Mouse (Mus musculus) limb, embryonic 11.5 days (tissue): Measurements from ENCODE around the gene Pak6. TPM values are rescaled to one million over a fixed set of nuclear protein-coding genes. Genes with fewer than 3 reads are reported as not detected.
"Not testable (repeated sequence)": the region's sequence is repeated elsewhere in the genome, so short reads cannot be mapped to it uniquely, and the experiment has no call there.

ENCODE experiments used
- ATAC-seq: fragments of 200-750 bp; cut with Nextera tagmentation; 2 replicates; pipeline ENCODE4 v1.8.0; 2017; ENCODE audit warnings: low read depth; ENCODE audit not compliant: insufficient number of reproducible peaks, low FRiP score, low TSS enrichment
- DNase-seq: peaks from one replicate; pipeline ENCODE4 v3.0.0-alpha.2; 2015; ENCODE audit warnings: low spot score
- H3K27ac ChIP-seq: fragments of 300-500 bp; sonication (generic); replicated peaks from 2 replicates; pipeline ENCODE4 v1.5.1; 2014; ENCODE audit warnings: low read depth, mild to moderate bottlenecking, low read length
- H3K27me3 ChIP-seq: fragments of 300-500 bp; sonication (generic); 2 replicates; pipeline ENCODE4 v1.6.1; 2014; ENCODE audit warnings: mild to moderate bottlenecking, low read length, mixed read lengths; ENCODE audit not compliant: control insufficient read depth, insufficient read depth
- H3K36me3 ChIP-seq: fragments of 300-500 bp; sonication (generic); 2 replicates; pipeline ENCODE4 v1.6.1; 2014; ENCODE audit warnings: mild to moderate bottlenecking, low read length, moderate library complexity, mixed read lengths; ENCODE audit not compliant: control insufficient read depth, insufficient read depth
- H3K4me1 ChIP-seq: fragments of 300-500 bp; sonication (generic); 2 replicates; pipeline ENCODE4 v1.6.1; 2014; ENCODE audit warnings: low read length, mixed read lengths; ENCODE audit not compliant: control insufficient read depth, insufficient read depth
- H3K4me2 ChIP-seq: fragments of 300-500 bp; sonication (generic); 2 replicates; pipeline ENCODE4 v1.6.1; 2014; ENCODE audit warnings: low read depth, mild to moderate bottlenecking, moderate library complexity; ENCODE audit not compliant: severe bottlenecking
- H3K4me3 ChIP-seq: fragments of 300-500 bp; sonication (generic); 2 replicates; pipeline ENCODE4 v1.5.1; 2014; ENCODE audit warnings: low read depth, low read length
- H3K9ac ChIP-seq: fragments of 300-500 bp; sonication (generic); 2 replicates; pipeline ENCODE4 v1.6.1; 2014; ENCODE audit warnings: mild to moderate bottlenecking, low read length
- H3K9me3 ChIP-seq: fragments of 300-500 bp; sonication (generic); 2 replicates; pipeline ENCODE4 v1.6.1; 2016; ENCODE audit warnings: low read length; ENCODE audit not compliant: control insufficient read depth
- WGBS: fragments of 180-500 bp; shearing (Covaris S2); extraction: QIAGEN DNeasy Blood & Tissue Kit; methylation state at CpG from one replicate; pipeline ENCODE4 v1.1.7; 2014; 5-methylcytosine and 5-hydroxymethylcytosine counted together
- polyA plus RNA-seq: library from polyadenylated mRNA; unstranded; fragments of >200 nt; fragmentation: Nextera tagmentation; extraction: Ambion mirVana; gene quantifications from 2 replicates; pipeline ENCODE4 v1.2.1, GENCODE M21; 2014

The Pak6 gene
- polyA plus RNA-seq, 1 experiment from 2014 or later = 0.33 TPM

GRCm38 (mm10) chr2:118638686-118639085 lies 24.4 kb upstream of the Pak6 start:
- no peak overlapping the region for H3K4me3 ChIP-seq
- no peaks in the 10 kb centered on the region for H3K9me3 ChIP-seq
- no peaks in the 10 kb centered on the region for H3K4me1 ChIP-seq
- no peak overlapping the region for H3K9ac ChIP-seq
- no peak overlapping the region for H3K4me2 ChIP-seq
- WGBS = 95% methylated on average over 8 of the region's 8 CpGs
- H3K27me3 ChIP-seq = no peaks in the 10 kb centered on the region
- no peak for ATAC-seq
- H3K36me3 ChIP-seq = peaks cover 17% of the 10 kb centered on the region
- no peak overlapping the region for H3K27ac ChIP-seq
- DNase-seq = no peak

- H3K9me3 ChIP-seq = no peaks in the 10 kb centered on the region
- H3K9ac ChIP-seq = no peak overlapping the region
- ATAC-seq (no peak), DNase-seq (no peak)
- no peak overlapping the region for H3K4me2 ChIP-seq
- no peaks in the 10 kb centered on the region for H3K4me1 ChIP-seq
- peaks cover 12% of the 10 kb centered on the region for H3K36me3 ChIP-seq
- no peaks in the 10 kb centered on the region for H3K27me3 ChIP-seq
- 59% methylated on average over 2 of the region's 2 CpGs for WGBS
- no peak overlapping the region for H3K27ac ChIP-seq
- H3K4me3 ChIP-seq = no peak overlapping the region
Observed at GRCm38 (mm10) chr2:118641147-118641546, 22.0 kb upstream of the Pak6 start.

GRCm38 (mm10) chr2:118642431-118642830 lies 20.7 kb upstream of the Pak6 start:
- no peak for ATAC-seq
- Histone ChIP-seq H3K9ac (no peak overlapping the region), H3K4me3 (no peak overlapping the region), H3K27me3 (no peaks in the 10 kb centered on the region), H3K4me2 (no peak overlapping the region), H3K9me3 (no peaks in the 10 kb centered on the region), H3K4me1 (no peaks in the 10 kb centered on the region), H3K27ac (no peak overlapping the region), H3K36me3 (peaks cover 12% of the 10 kb centered on the region)
- 91% methylated on average over 3 of the region's 3 CpGs for WGBS
- no peak for DNase-seq

GRCm38 (mm10) chr2:118642942-118643341 lies 20.2 kb upstream of the Pak6 start:
- H3K27me3 ChIP-seq = no peaks in the 10 kb centered on the region
- no peak overlapping the region for H3K27ac ChIP-seq
- H3K4me2 ChIP-seq = no peak overlapping the region
- peaks cover 12% of the 10 kb centered on the region for H3K36me3 ChIP-seq
- WGBS = 71% methylated on average over 3 of the region's 3 CpGs
- no peak overlapping the region for H3K4me3 ChIP-seq
- no peak for DNase-seq
- H3K9me3 ChIP-seq = no peaks in the 10 kb centered on the region
- no peak for ATAC-seq
- no peak overlapping the region for H3K9ac ChIP-seq
- no peaks in the 10 kb centered on the region for H3K4me1 ChIP-seq

- WGBS = 83% methylated on average over 5 of the region's 5 CpGs
- no peak overlapping the region for H3K4me2 ChIP-seq
- no peak overlapping the region for H3K4me3 ChIP-seq
- H3K9ac ChIP-seq = no peak overlapping the region
- H3K27ac ChIP-seq = no peak overlapping the region
- no peaks in the 10 kb centered on the region for H3K27me3 ChIP-seq
- H3K4me1 ChIP-seq = no peaks in the 10 kb centered on the region
- no peak for ATAC-seq
- DNase-seq = no peak
- H3K36me3 ChIP-seq = peaks cover 7% of the 10 kb centered on the region; the same call in 1 of the 2 replicates
- H3K9me3 ChIP-seq = no peaks in the 10 kb centered on the region
Observed at GRCm38 (mm10) chr2:118646665-118647064, 16.4 kb upstream of the Pak6 start.

GRCm38 (mm10) chr2:118650697-118651096 lies 12.4 kb upstream of the Pak6 start:
- not testable (repeated sequence) for H3K9ac ChIP-seq
- WGBS = 83% methylated on average over 1 of the region's 2 CpGs

GRCm38 (mm10) chr2:118656688-118657281 lies 6.3 kb upstream of the Pak6 start:
- Histone ChIP-seq H3K4me2 (no peak overlapping the region), H3K27ac (0 out of 2 replicates have a peak overlapping the region, but pooled peaks have one; percentile 5), H3K4me1 (no peaks in the 10 kb centered on the region), H3K27me3 (no peaks in the 10 kb centered on the region), H3K9me3 (no peaks in the 10 kb centered on the region), H3K4me3 (no peak overlapping the region), H3K36me3 (no peaks in the 10 kb centered on the region), H3K9ac (no peak overlapping the region)
- ATAC-seq = no peak
- 49% methylated on average over 3 of the region's 3 CpGs for WGBS
- DNase-seq = no peak

More at GRCm38 (mm10) chr2:118650697-118651096, 12.4 kb upstream of the Pak6 start:
- H3K9me3 ChIP-seq, H3K27me3 ChIP-seq, H3K4me3 ChIP-seq, DNase-seq, H3K4me2 ChIP-seq, H3K36me3 ChIP-seq, H3K4me1 ChIP-seq, ATAC-seq, H3K27ac ChIP-seq: not testable (repeated sequence)

GRCm38 (mm10) chr2:118658457-118658856 lies 4.6 kb upstream of the Pak6 start:
- Histone ChIP-seq H3K27me3 (peaks cover 5% of the 10 kb centered on the region), H3K27ac (no peak overlapping the region), H3K4me1 (peaks cover 4% of the 10 kb centered on the region), H3K9ac (no peak overlapping the region), H3K9me3 (no peaks in the 10 kb centered on the region), H3K36me3 (no peaks in the 10 kb centered on the region), H3K4me2 (no peak overlapping the region), H3K4me3 (no peak overlapping the region)
- DNase-seq (no peak), ATAC-seq (no peak)
- 24% methylated on average over 4 of the region's 4 CpGs for WGBS

- no peak overlapping the region for H3K4me3 ChIP-seq
- no peak overlapping the region for H3K4me2 ChIP-seq
- no peak overlapping the region for H3K27ac ChIP-seq
- no peaks in the 10 kb centered on the region for H3K36me3 ChIP-seq
- no peaks in the 10 kb centered on the region for H3K9me3 ChIP-seq
- no peak for DNase-seq
- H3K4me1 ChIP-seq = peaks cover 4% of the 10 kb centered on the region
- WGBS = 69% methylated on average over 1 of the region's 1 CpGs
- H3K27me3 ChIP-seq = peaks cover 11% of the 10 kb centered on the region
- no peak overlapping the region for H3K9ac ChIP-seq
- ATAC-seq = no peak
Observed at GRCm38 (mm10) chr2:118659077-118659476, 4.0 kb upstream of the Pak6 start.
